Mouse (Mus musculus) erythroblast, embryonic 14.5 days (primary cell): ENCODE measurements around the gene Ccdc116. TPM values are rescaled to one million over a fixed set of nuclear protein-coding genes. Genes with fewer than 3 reads are reported as not detected.

ENCODE experiments used
- H3K27me3 ChIP-seq: 2 replicates; pipeline ENCODE4 v1.6.1; 2012; ENCODE audit warnings: inconsistent platforms; ENCODE audit not compliant: control insufficient read depth
- H3K36me3 ChIP-seq: 2 replicates; pipeline ENCODE4 v1.6.1; 2012; ENCODE audit warnings: mild to moderate bottlenecking, inconsistent platforms; ENCODE audit not compliant: control insufficient read depth
- H3K4me1 ChIP-seq: 2 replicates; pipeline ENCODE4 v1.6.1; 2012; ENCODE audit warnings: inconsistent platforms; ENCODE audit not compliant: control insufficient read depth
- H3K4me3 ChIP-seq: replicated peaks from 2 replicates; pipeline ENCODE3; 2012; ENCODE audit warnings: moderate library complexity, mild to moderate bottlenecking, inconsistent platforms
- H3K9me3 ChIP-seq: 2 replicates; pipeline ENCODE4 v1.6.1; 2012; ENCODE audit warnings: low read length, inconsistent platforms, mixed read lengths; ENCODE audit not compliant: control insufficient read depth
- GATA1 ChIP-seq: IDR thresholded peaks from 2 replicates; pipeline ENCODE4 v1.6.1; 2012; ENCODE audit warnings: low read length, inconsistent platforms, mixed read lengths
- TAL1 ChIP-seq: IDR thresholded peaks from 3 replicates; pipeline ENCODE4 v1.6.1; 2012; ENCODE audit warnings: low read length, inconsistent platforms, mixed read lengths
- polyA plus RNA-seq: library from polyadenylated mRNA; stranded (reverse); fragments of >175 nt; gene quantifications from 2 replicates; pipeline ENCODE4 v1.2.3, GENCODE M21; 2012

The Ccdc116 gene
- polyA plus RNA-seq, 1 experiment, result 0.03 TPM

GRCm38 (mm10) chr16:17102630-17103220, 44.3 kb downstream of the Ccdc116 start:
- H3K36me3 ChIP-seq, result peaks cover 94% of the 10 kb centered on the region
- TF ChIP-seq TAL1, result no peak
- TF ChIP-seq GATA1, result no peak
- H3K4me3 ChIP-seq, result no peak overlapping the region
- H3K4me1 ChIP-seq, result peaks cover 3% of the 10 kb centered on the region; the same call in 1 of the 2 replicates
- H3K9me3 ChIP-seq, result no peaks in the 10 kb centered on the region
- no peaks in the 10 kb centered on the region for H3K27me3 ChIP-seq

- Histone ChIP-seq H3K4me1 (no peaks in the 10 kb centered on the region), H3K4me3 (no peak overlapping the region), H3K9me3 (no peaks in the 10 kb centered on the region), H3K27me3 (no peaks in the 10 kb centered on the region), H3K36me3 (peaks cover 97% of the 10 kb centered on the region)
- TF ChIP-seq TAL1 (no peak), GATA1 (no peak)
Measured at GRCm38 (mm10) chr16:17096938-17097337, 50.1 kb downstream of the Ccdc116 start.

Other genes with a start within 250 kb of the Ccdc116 start
- 1.8 and 2.3 TPM in 2 replicates for gene Mapk1, start 163.8 kb downstream of the Ccdc116 start, polyA plus RNA-seq
- 0.10 TPM in 1 of 2 replicates, not detected in the other for gene Ypel1, start 77.5 kb downstream of the Ccdc116 start, polyA plus RNA-seq
- 10.4 and 11.9 TPM in 2 replicates for gene Ppil2, start 36.0 kb downstream of the Ccdc116 start, polyA plus RNA-seq
- 3.3 and 5.0 TPM in 2 replicates for gene 2610318N02Rik, start 22.1 kb downstream of the Ccdc116 start, polyA plus RNA-seq
- 8.8 and 9.0 TPM in 2 replicates for gene Sdf2l1, start 14.8 kb downstream of the Ccdc116 start, polyA plus RNA-seq
- gene Ydjc, start 2.6 kb downstream of the Ccdc116 start, polyA plus RNA-seq, result 0.28 and 0.46 TPM in 2 replicates
- 11.7 and 11.9 TPM in 2 replicates for gene Ube2l3, start 55.4 kb upstream of the Ccdc116 start, polyA plus RNA-seq
- gene Rimbp3, start 61.4 kb upstream of the Ccdc116 start, polyA plus RNA-seq, result not detected in 2 replicates
- 0.13 and 0.20 TPM in 2 replicates for gene Hic2, start 86.3 kb upstream of the Ccdc116 start, polyA plus RNA-seq
- 0.08 and 0.20 TPM in 2 replicates for gene Tmem191c, start 128.8 kb upstream of the Ccdc116 start, polyA plus RNA-seq
- gene Serpind1, start 184.1 kb upstream of the Ccdc116 start, polyA plus RNA-seq, result 0.03 TPM in 1 of 2 replicates, not detected in the other